Mouse (Mus musculus) adrenal gland, adult 8-10 months (tissue): Measurements from ENCODE around the gene Arhgap44. TPM values are rescaled to one million over a fixed set of nuclear protein-coding genes. Genes with fewer than 3 reads are reported as not detected.

ENCODE experiments used
- DNase-seq: peaks from one replicate; pipeline ENCODE4 v3.0.0; 2022
- total RNA-seq, 4 experiments: library from RNA; stranded (reverse); gene quantifications; 2 replicates each; pipeline ENCODE4 v1.2.4; 2022

Gene Arhgap44
- total RNA-seq, 4 experiments from 2014 or later: 9.4 to 20.1 (median 13.7) TPM

GRCm38 (mm10) chr11:65088451-65089222 lies 74.1 kb downstream of the Arhgap44 start:
- peak; percentile 16 for DNase-seq

GRCm38 (mm10) chr11:65080761-65081160 lies 82.0 kb downstream of the Arhgap44 start:
- no peak for DNase-seq

GRCm38 (mm10) chr11:65080274-65080673 lies 82.5 kb downstream of the Arhgap44 start:
- DNase-seq: no peak

- DNase-seq: no peak
Measured at GRCm38 (mm10) chr11:65069609-65070008, 93.2 kb downstream of the Arhgap44 start.

- no peak for DNase-seq
Measured at GRCm38 (mm10) chr11:65069051-65069450, 93.7 kb downstream of the Arhgap44 start.

GRCm38 (mm10) chr11:65065201-65065600 lies 97.6 kb downstream of the Arhgap44 start:
- DNase-seq: no peak

GRCm38 (mm10) chr11:65061437-65061836 lies 101.3 kb downstream of the Arhgap44 start:
- no peak for DNase-seq

GRCm38 (mm10) chr11:65059531-65059930 lies 103.2 kb downstream of the Arhgap44 start:
- peak; percentile 7 for DNase-seq

GRCm38 (mm10) chr11:65058224-65058908 lies 104.4 kb downstream of the Arhgap44 start:
- DNase-seq: no peak

- no peak for DNase-seq
Measured at GRCm38 (mm10) chr11:65055596-65055995, 107.2 kb downstream of the Arhgap44 start.

GRCm38 (mm10) chr11:65054216-65054615 lies 108.5 kb downstream of the Arhgap44 start:
- DNase-seq: no peak

GRCm38 (mm10) chr11:65050819-65051218 lies 111.9 kb downstream of the Arhgap44 start:
- no peak for DNase-seq

GRCm38 (mm10) chr11:65049090-65049489 lies 113.7 kb downstream of the Arhgap44 start:
- no peak for DNase-seq

- DNase-seq: no peak
Measured at GRCm38 (mm10) chr11:65040556-65040955, 122.2 kb downstream of the Arhgap44 start.

GRCm38 (mm10) chr11:65039517-65040095 lies 123.2 kb downstream of the Arhgap44 start:
- no peak for DNase-seq

- DNase-seq: no peak
Measured at GRCm38 (mm10) chr11:65038996-65039395, 123.8 kb downstream of the Arhgap44 start.

- no peak for DNase-seq
Measured at GRCm38 (mm10) chr11:65032221-65032620, 130.5 kb downstream of the Arhgap44 start.

- no peak for DNase-seq
Measured at GRCm38 (mm10) chr11:65030201-65030600, 132.6 kb downstream of the Arhgap44 start.

- no peak for DNase-seq
Measured at GRCm38 (mm10) chr11:65028049-65028448, 134.7 kb downstream of the Arhgap44 start.

- DNase-seq: no peak
Measured at GRCm38 (mm10) chr11:65022771-65023170, 140.0 kb downstream of the Arhgap44 start.

GRCm38 (mm10) chr11:65020744-65021143 lies 142.0 kb downstream of the Arhgap44 start:
- no peak for DNase-seq

GRCm38 (mm10) chr11:65016754-65017153 lies 146.0 kb downstream of the Arhgap44 start:
- DNase-seq: no peak

- DNase-seq: no peak
Measured at GRCm38 (mm10) chr11:65013906-65014305, 148.9 kb downstream of the Arhgap44 start.
